Mouse (Mus musculus) retina, postnatal 7 days (tissue): ENCODE results near the gene Gm12169.
"Not testable (repeated sequence)": the region's sequence is repeated elsewhere in the genome, so short reads cannot be mapped to it uniquely, and the experiment has no call there.

Experiments
- DNase-seq: peaks from one replicate; pipeline ENCODE4 v3.0.0-alpha.2; 2012; ENCODE audit warnings: low read depth, low spot score

The Gm12169 gene

DNA sequence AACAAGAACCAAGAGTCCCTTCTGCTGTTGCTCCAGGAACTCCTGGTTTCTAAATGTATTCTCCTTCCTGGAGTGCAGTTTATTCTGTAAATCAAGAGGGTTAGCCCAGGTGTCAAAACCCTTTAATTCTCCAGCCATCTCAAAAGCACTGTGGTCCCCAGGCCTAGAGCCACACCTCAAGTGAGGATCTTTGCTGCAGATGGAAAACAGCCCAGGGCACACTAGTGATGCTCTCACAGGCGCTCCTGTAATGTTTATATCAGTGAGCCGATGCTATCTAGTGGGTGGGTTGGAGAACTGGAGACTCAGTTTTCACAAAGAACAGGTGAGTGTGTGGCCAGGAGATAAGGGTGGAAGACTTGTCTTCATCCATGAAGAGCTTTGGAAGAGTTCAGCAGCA is at the start of gene Gm12169:
Gm12169 (plus strand) TSS at position 301 of the 400 bp plus-strand sequence.
- DNase-seq = no peak

DNA sequence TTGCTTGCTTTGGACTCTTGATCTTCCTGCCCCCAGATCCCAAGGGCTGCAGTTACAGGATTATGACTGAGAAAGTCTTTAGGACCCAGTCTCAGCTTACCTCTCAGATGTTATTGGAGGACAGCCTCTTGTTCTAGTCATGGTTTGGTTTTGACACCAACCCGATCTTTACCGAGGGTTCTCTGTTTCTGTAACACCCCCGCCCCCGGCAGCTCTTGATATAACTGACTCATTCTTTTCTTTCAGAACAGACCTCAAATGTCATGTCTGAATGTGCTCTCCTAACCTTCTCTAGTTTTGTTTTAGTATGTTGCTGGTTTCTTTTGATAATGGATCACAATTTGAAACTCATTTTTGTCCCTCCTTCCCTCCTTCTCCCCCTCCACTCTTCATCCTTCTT is 49.8 kb upstream of the Gm12169 start:
- no peak for DNase-seq

DNA sequence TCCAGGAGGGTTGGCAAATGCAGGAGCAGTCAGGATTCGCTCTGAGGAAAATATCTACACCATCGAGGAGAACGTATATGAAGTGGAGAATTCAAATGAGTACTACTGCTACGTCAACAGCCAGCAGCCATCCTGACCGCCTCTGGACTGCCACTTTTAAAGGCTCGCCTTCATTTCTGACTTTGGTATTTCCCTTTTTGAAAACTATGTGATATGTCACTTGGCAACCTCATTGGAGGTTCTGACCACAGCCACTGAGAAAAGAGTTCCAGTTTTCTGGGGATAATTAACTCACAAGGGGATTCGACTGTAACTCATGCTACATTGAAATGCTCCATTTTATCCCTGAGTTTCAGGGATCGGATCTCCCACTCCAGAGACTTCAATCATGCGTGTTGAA is 44.7 kb upstream of the Gm12169 start:
- no peak for DNase-seq

- DNase-seq = no peak
Measured at GRCm38 (mm10) chr11:46480517-46480916, 43.5 kb upstream of the Gm12169 start.

DNA sequence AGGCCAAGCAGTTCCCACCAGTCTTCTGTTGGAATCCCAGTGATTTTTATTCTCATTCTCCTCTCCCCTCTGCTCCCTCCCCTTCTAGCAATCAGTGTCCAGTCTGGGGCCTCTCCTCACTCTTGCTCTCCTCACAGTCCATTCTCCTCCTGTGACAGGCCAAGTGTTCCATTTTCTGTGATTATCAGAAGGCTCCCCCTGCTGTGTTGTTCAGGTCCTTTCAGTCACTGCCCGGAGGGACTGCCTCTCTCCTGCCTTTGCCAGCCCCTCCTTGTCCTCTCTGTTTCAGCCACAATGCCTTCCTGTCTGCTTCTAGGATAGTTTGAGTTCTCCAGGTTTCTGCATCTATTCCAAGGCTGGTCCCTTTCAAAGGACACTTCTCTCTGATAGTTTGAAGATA is 35.8 kb upstream of the Gm12169 start:
- DNase-seq = no peak

GRCm38 (mm10) chr11:46488650-46489049 is 35.4 kb upstream of the Gm12169 start:
- DNase-seq = no peak

- no peak for DNase-seq
Measured at GRCm38 (mm10) chr11:46507146-46507545, 16.9 kb upstream of the Gm12169 start.

DNA sequence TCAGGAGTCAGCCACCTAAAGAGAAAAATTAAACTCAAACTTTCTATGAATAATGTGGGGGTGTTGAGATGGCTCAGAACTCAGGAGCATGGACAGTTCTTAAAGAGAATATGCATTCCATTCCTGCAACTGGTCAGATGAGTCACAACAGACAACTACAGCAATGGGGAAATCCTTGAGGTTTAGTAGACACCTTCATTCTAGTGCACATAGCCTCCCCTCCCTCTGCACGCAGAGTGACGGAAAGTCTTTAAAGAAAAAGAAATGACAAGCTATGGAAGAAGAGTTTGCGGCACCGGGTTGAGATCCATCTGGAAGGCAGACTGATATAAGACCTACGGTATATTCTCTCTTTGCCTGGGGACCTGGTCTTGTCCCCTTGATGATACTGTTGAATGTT is 14.1 kb upstream of the Gm12169 start:
- DNase-seq = no peak

- not testable (repeated sequence) for DNase-seq
Measured at GRCm38 (mm10) chr11:46521341-46521740, 2.7 kb upstream of the Gm12169 start.

DNA sequence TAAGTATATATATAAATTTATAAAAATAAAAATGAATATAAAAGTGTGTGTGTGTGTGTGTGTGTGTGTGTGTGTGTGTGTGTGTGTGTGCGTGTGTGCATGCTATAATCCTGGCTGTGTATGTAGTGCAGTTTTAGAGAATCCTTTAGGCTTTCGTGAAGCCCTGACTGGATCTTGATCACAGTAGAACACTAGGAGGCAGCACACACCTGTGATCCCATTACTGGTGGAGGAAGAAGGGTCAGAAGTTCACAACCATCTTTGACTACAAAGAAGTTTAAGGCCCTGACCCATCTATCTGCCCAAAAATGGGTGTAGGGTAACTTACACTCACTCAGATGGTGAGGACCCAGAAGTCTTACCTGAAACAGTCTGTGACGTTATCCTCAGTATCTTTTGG is 1.3 kb upstream of the Gm12169 start:
- no peak for DNase-seq

DNA sequence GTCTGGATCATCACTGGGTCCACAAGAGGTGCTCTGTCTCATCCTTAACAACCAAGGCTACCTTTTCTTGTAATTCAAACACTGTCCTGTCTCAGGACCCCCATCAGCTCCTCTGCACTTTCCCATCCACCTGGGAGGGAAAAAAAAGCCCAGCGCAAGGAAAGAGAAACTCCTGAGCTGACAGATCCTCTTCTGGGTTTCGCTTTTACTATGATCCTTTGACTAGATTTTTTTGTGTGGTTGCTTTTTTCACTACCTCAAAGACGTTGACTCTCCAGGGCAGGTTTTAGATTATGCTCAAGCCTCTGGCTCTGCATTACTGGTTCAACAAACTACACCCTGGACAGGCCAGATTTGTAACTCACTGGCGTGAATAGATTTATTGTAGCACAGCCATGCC is 6.1 kb downstream of the Gm12169 start:
- DNase-seq = no peak

DNA sequence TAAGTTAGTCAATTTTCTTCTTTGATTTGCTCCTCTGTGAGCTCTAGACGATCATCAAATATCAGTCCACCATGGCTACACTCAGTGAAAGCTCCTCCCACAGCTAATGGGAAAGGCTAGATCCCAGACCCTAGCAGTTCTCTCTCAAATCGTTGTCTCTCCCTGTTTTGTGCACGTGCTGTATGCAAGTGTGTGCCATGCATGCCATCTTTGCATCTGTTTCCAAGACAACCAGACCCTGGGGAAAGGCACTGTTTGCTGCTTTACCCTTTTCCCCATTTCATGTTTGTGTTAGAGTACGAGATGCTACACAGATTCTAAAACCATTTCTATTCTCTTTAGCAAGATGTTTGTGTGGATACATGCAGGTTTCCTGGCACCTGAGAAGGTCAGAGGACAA is 13.0 kb downstream of the Gm12169 start:
- DNase-seq = no peak

GRCm38 (mm10) chr11:46543530-46543929 is 19.5 kb downstream of the Gm12169 start:
- DNase-seq = no peak

GRCm38 (mm10) chr11:46549721-46550120 is 25.7 kb downstream of the Gm12169 start:
- DNase-seq = no peak

- no peak for DNase-seq
Measured at GRCm38 (mm10) chr11:46552741-46553140, 28.7 kb downstream of the Gm12169 start.

DNA sequence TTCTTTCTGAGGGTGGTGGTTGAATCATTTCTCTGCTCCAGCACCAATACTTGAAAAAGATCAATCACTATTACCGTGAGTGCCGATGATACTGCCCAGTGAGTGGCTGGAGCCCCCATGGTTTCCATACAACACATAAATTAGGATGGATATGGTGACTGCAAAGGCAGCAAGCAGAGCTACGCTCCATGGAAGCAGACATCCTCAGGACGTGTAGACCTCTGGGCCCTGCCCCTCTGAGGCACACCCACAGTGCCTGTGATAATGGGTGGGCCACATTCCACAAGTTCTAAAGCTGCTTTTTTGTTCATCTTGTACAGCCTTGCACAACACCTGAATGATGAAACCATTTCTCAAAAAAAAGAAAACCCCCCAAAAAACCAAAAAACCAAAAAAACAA is 37.1 kb downstream of the Gm12169 start:
- no peak for DNase-seq

DNA sequence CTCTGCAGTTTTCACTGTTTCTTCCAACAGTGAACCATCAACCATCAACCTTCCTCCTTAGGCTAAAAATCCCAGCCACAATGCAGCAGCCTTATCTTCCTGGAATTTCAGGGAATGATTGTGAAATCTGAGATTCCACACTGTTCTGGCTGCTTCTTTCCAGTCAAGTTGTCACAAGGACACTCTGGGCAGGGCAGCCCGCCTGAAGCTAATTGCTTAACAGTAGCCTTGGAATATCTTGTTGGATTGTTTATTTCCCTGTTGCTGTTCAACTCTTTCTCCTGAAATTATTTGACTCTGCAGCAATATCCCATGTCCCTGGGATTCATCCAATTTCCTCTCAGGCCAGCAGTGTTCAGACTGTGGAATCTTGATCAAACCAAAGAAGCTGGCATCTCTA is 40.7 kb downstream of the Gm12169 start:
- DNase-seq = no peak

GRCm38 (mm10) chr11:46565967-46566366 is 42.0 kb downstream of the Gm12169 start:
- no peak for DNase-seq

- DNase-seq = no peak
Measured at GRCm38 (mm10) chr11:46569107-46569506, 45.1 kb downstream of the Gm12169 start.

- no peak for DNase-seq
Measured at GRCm38 (mm10) chr11:46571327-46571726, 47.3 kb downstream of the Gm12169 start, which contains the start of gene BC053393. BC053393 (plus strand) TSS chr11:46571536.

GRCm38 (mm10) chr11:46578771-46579281 is 54.8 kb downstream of the Gm12169 start:
- no peak for DNase-seq

DNA sequence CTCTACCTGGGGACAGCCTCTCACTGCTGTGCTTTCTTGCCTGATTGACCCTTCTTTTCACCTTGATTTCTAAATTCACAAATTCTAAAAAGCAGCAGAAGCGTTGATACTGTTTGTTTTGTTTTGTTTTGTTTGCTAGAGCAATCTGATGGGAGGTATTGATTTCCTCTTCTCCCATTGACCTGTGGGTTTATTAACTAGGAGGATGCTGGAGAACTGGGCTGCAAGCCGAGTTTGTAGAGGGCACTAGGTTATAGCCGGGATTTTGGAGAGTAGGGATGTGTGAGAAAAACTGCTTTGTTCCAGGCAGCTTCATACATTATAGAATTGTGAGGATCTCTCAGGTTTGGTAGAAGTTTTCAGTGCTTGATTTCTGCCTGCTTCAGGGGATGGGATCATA is 56.4 kb downstream of the Gm12169 start:
- no peak for DNase-seq

DNA sequence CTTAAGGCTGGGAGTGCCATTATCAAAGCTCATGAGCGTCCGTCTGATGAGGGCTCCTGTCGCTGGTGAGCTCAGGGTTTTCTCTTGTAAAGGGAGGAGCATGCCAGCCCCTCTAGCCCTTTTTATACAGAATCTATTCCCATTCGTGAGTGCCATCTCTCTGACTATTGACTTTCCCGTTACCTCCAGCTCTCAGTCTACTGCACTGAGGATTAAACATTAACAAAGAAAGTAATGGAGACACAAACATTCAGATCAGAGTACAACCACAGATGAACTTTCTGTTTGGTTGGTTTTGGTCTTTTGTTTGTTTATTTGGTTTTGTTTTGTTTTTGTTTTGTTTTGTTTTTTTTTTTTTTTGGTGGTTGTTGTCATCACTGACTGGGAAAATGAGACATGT is 58.7 kb downstream of the Gm12169 start:
- no peak for DNase-seq
